Mouse (Mus musculus): ENCODE results near the gene Atmin. TPM values are rescaled to one million over a fixed set of nuclear protein-coding genes. Genes with fewer than 3 reads are reported as not detected.

Gene Atmin
- polyA plus RNA-seq, 1 experiment from 2014 or later: 8.7 TPM

DNA sequence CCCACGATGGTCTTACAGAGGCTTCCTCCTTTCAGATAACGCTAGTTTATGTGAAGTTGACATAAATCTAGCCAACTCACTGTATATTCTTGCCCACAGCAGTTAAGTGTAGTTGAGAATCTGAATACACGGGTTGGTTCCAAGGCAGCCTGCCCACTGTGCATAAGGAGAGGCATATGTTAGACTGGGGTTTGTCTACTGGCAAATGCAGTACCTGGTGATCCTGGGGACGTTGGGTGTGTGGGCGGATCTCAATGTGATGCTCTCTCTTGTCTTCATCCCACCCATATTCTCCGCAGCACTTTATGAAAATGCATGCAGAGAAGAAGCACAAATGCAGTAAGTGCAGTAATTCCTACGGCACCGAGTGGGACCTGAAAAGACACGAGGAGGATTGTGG, 11.2 kb downstream of the Atmin start:
- H3K27ac ChIP-seq (ENCODE audit: low read length): no peak overlapping the region
- ATAC-seq: no peak
- H3K4me3 ChIP-seq (ENCODE audit: low read depth, low read length): no peak overlapping the region
- H3K36me3 ChIP-seq (ENCODE audit: insufficient read depth, low read length): peaks cover 36% of the 10 kb centered on the region
- H3K27me3 ChIP-seq (replicated peaks; ENCODE audit: insufficient read depth, low read length): no peaks in the 10 kb centered on the region
- 92% methylated on average over 9 of the region's 9 CpGs for WGBS
- no peak overlapping the region for H3K4me2 ChIP-seq (replicated peaks; ENCODE audit: low read depth, low read length)
- H3K4me1 ChIP-seq (ENCODE audit: insufficient read depth, low read depth, low read length): no peaks in the 10 kb centered on the region
- no peaks in the 10 kb centered on the region for H3K9me3 ChIP-seq (ENCODE audit: low read length)
- H3K9ac ChIP-seq (replicated peaks; ENCODE audit: low read depth): no peak overlapping the region
- TF ChIP-seq EP300 (IDR thresholded peaks at IDR 0.05) (no peak), CTCF (IDR thresholded peaks at IDR 0.05) (no peak)
- no peak for DNase-seq (ENCODE audit: low spot score)

- no peak for TF ChIP-seq CTCF (IDR thresholded peaks at IDR 0.05)
- no peak for TF ChIP-seq EP300 (IDR thresholded peaks at IDR 0.05)
- DNase-seq (ENCODE audit: low spot score) (no peak), ATAC-seq (no peak)
- Histone ChIP-seq H3K4me1 (ENCODE audit: insufficient read depth, low read depth, low read length) (no peaks in the 10 kb centered on the region), H3K9ac (replicated peaks; ENCODE audit: low read depth) (no peak overlapping the region), H3K4me3 (ENCODE audit: low read depth, low read length) (no peak overlapping the region), H3K27me3 (replicated peaks; ENCODE audit: insufficient read depth, low read length) (no peaks in the 10 kb centered on the region), H3K36me3 (ENCODE audit: insufficient read depth, low read length) (no peaks in the 10 kb centered on the region), H3K27ac (ENCODE audit: low read length) (no peak overlapping the region), H3K4me2 (replicated peaks; ENCODE audit: low read depth, low read length) (no peak overlapping the region), H3K9me3 (ENCODE audit: low read length) (no peaks in the 10 kb centered on the region)
- 83% methylated on average over 6 of the region's 6 CpGs for WGBS
These were observed 26.3 kb downstream of the Atmin start for GRCm38 (mm10) chr8:116969531-116969930.

GRCm38 (mm10) chr8:116975066-116975465, 31.9 kb downstream of the Atmin start:
- Histone ChIP-seq H3K9me3 (ENCODE audit: low read length) (no peaks in the 10 kb centered on the region), H3K9ac (replicated peaks; ENCODE audit: low read depth) (no peak overlapping the region), H3K36me3 (ENCODE audit: insufficient read depth, low read length) (no peaks in the 10 kb centered on the region), H3K27me3 (replicated peaks; ENCODE audit: insufficient read depth, low read length) (no peaks in the 10 kb centered on the region), H3K4me2 (replicated peaks; ENCODE audit: low read depth, low read length) (no peak overlapping the region), H3K4me3 (ENCODE audit: low read depth, low read length) (no peak overlapping the region), H3K4me1 (ENCODE audit: insufficient read depth, low read depth, low read length) (no peaks in the 10 kb centered on the region), H3K27ac (ENCODE audit: low read length) (no peak overlapping the region)
- ATAC-seq (no peak), DNase-seq (ENCODE audit: low spot score) (no peak)
- TF ChIP-seq CTCF (IDR thresholded peaks at IDR 0.05) (no peak), EP300 (IDR thresholded peaks at IDR 0.05) (no peak)
- WGBS: 41% methylated on average over 5 of the region's 5 CpGs

- no peak for TF ChIP-seq CTCF (IDR thresholded peaks at IDR 0.05)
- TF ChIP-seq EP300 (IDR thresholded peaks at IDR 0.05): no peak
- no peaks in the 10 kb centered on the region for H3K36me3 ChIP-seq (ENCODE audit: insufficient read depth, low read length)
- WGBS: 52% methylated on average over 5 of the region's 5 CpGs
- no peak overlapping the region for H3K27ac ChIP-seq (ENCODE audit: low read length)
- no peak overlapping the region for H3K4me2 ChIP-seq (replicated peaks; ENCODE audit: low read depth, low read length)
- peak; percentile 26 for DNase-seq (ENCODE audit: low spot score)
- H3K9ac ChIP-seq (replicated peaks; ENCODE audit: low read depth): no peak overlapping the region
- ATAC-seq: no peak
- no peaks in the 10 kb centered on the region for H3K4me1 ChIP-seq (ENCODE audit: insufficient read depth, low read depth, low read length)
- H3K9me3 ChIP-seq (ENCODE audit: low read length): no peaks in the 10 kb centered on the region
- H3K27me3 ChIP-seq (replicated peaks; ENCODE audit: insufficient read depth, low read length): no peaks in the 10 kb centered on the region
- H3K4me3 ChIP-seq (ENCODE audit: low read depth, low read length): no peak overlapping the region
These were observed 32.4 kb downstream of the Atmin start for GRCm38 (mm10) chr8:116975606-116976005.

DNA sequence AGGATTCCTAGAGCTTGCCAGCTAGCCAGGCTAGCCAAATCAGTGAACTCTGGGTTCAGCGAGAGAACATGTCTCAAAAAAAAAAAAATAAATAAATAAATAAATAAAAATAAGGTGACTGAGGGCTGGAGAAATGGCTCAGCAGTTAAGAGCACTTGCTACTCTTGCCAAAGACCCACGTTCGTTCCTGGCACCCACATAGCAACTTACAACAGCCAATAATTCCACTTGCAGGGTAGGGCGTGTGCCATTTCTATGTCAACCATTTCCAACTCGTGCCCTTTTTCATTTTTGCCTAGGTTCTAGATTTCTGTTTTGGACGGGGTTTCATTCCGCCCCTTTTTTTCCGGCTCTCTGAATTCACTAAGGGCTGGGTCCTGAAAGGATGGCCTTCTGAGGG, 34.9 kb downstream of the Atmin start:
- Histone ChIP-seq H3K4me3 (ENCODE audit: low read depth, low read length) (peak overlapping the region; percentile 69), H3K27me3 (replicated peaks; ENCODE audit: insufficient read depth, low read length) (no peaks in the 10 kb centered on the region), H3K27ac (ENCODE audit: low read length) (no peak overlapping the region), H3K36me3 (ENCODE audit: insufficient read depth, low read length) (no peaks in the 10 kb centered on the region), H3K4me2 (replicated peaks; ENCODE audit: low read depth, low read length) (peak overlapping the region; percentile 59), H3K4me1 (ENCODE audit: insufficient read depth, low read depth, low read length) (no peaks in the 10 kb centered on the region), H3K9ac (replicated peaks; ENCODE audit: low read depth) (no peak overlapping the region), H3K9me3 (ENCODE audit: low read length) (no peaks in the 10 kb centered on the region)
- peak; percentile 14 for DNase-seq (ENCODE audit: low spot score)
- ATAC-seq: no peak
- 29% methylated on average over 8 of the region's 8 CpGs for WGBS
- TF ChIP-seq CTCF (IDR thresholded peaks at IDR 0.05): no peak
- TF ChIP-seq EP300 (IDR thresholded peaks at IDR 0.05): no peak

DNA sequence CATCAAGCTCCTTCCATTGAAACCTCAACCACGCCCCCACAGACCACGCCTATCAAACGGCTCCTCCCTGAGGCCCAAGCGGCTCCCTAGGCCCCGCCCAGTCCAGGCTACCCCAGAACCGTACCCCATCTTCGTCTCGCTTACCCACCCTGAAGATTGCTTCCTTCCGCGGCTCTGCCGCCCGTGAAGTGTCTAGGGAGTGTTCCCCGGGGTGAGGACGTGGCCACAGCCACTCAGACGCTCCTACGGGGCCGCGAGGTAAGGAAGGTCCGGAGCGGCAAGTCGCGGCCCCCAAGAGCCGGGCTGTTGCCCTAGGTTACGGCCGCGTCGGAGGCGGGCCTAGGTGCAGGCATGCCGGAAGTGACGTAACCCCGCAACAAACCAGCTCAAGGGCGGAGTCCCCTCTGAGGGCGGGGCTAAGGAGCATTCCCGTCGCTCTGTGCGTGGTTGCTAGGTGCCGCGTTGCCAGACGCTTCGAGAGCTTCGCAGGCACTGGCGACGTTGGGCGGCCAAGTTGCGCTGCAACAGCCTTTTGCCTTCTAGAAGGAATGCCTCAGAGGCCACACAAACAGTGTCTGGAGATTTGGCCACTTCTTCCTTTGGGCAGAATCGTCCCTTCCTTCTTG, 35.6 kb downstream of the Atmin start, which contains the start of gene 1700030J22Rik:
1700030J22Rik (minus strand) TSS at position 329 of the 626 bp plus-strand sequence.
- Histone ChIP-seq H3K4me3 (ENCODE audit: low read depth, low read length) (peak within 1 kb of the TSS; percentile 69), H3K27me3 (replicated peaks; ENCODE audit: insufficient read depth, low read length) (no peaks in the 10 kb centered on the region), H3K4me1 (ENCODE audit: insufficient read depth, low read depth, low read length) (no peaks in the 10 kb centered on the region), H3K36me3 (ENCODE audit: insufficient read depth, low read length) (no peaks in the 10 kb centered on the region), H3K4me2 (replicated peaks; ENCODE audit: low read depth, low read length) (peak within 1 kb of the TSS; percentile 59), H3K9ac (replicated peaks; ENCODE audit: low read depth) (peak within 1 kb of the TSS; percentile 30; the same call in 1 of the 2 replicates), H3K9me3 (ENCODE audit: low read length) (no peaks in the 10 kb centered on the region), H3K27ac (ENCODE audit: low read length) (peak within 1 kb of the TSS; percentile 57)
- peak; percentile 99 for DNase-seq (ENCODE audit: low spot score)
- under 1% methylated on average over 46 of the region's 46 CpGs for WGBS
- ATAC-seq: peak; percentile 99
- peak; percentile 66 for TF ChIP-seq CTCF (IDR thresholded peaks at IDR 0.05)
- no peak for TF ChIP-seq EP300 (IDR thresholded peaks at IDR 0.05)
